Mouse (Mus musculus): ENCODE measurements around the gene Klhl35.

GRCm38 (mm10) chr7:99477235-99477634, 11.4 kb downstream of the Klhl35 start:
- no peak for TF ChIP-seq CTCF (IDR thresholded peaks at IDR 0.05)
- TF ChIP-seq POLR2A (IDR thresholded peaks at IDR 0.05; ENCODE audit: insufficient read depth, low read depth, low read length), result no peak
- no peak for TF ChIP-seq EP300 (IDR thresholded peaks at IDR 0.05; ENCODE audit: insufficient read depth, low read depth, low read length)

All from heart, adult 2 months (tissue).